Mouse (Mus musculus) spleen, adult 2 months (tissue): ENCODE measurements around the gene Slc7a5.

Source experiments
- CTCF ChIP-seq: fragments of 200-500 bp; IDR thresholded peaks from 2 replicates; pipeline ENCODE4 v1.5.1; 2011; ENCODE audit warnings: mild to moderate bottlenecking, inconsistent platforms; ENCODE audit not compliant: insufficient read depth, insufficient read length, insufficient replicate concordance; ENCODE audit errors: extremely low read depth
- POLR2A ChIP-seq: fragments of 200-500 bp; IDR thresholded peaks from 2 replicates; pipeline ENCODE4 v1.6.1; 2011; ENCODE audit warnings: low read depth, low read length, inconsistent platforms

- TF ChIP-seq CTCF (no peak), POLR2A (no peak)
These were observed 11.6 kb downstream of the Slc7a5 start for GRCm38 (mm10) chr8:121895910-121896309.
